Mouse (Mus musculus) adrenal gland, postnatal 10 days (tissue): ENCODE measurements at regions not wholly inside any gene's neighbourhood (a gene's known extent, or its start where the extent isn't known, plus 50 kb on each side); places are given as distances from the start of the nearest gene placed in this dataset.

Source experiments
- DNase-seq: peaks from one replicate; pipeline ENCODE4 v3.0.0; 2021; ENCODE audit warnings: mixed read lengths

DNA sequence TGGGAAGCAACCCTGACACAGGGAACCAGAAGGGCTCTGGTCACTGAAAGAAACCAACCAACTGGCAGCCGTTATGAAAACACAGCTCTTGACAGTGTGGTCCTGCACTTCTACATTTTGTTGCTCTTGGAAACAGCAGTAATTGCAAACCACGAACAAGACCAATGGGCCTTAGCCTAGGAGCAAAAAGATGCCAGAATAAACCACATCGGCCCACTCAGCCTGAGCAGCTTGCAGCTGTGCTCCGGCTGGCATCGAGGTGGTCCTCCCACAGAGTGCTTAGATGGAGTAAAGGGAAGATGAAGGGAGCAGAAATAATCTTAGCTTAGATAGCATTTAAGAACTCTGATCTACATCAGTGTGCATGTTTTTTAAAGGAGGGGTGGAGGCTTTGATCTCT, 138.0 kb downstream of the Usp46 start:
- no peak for DNase-seq

DNA sequence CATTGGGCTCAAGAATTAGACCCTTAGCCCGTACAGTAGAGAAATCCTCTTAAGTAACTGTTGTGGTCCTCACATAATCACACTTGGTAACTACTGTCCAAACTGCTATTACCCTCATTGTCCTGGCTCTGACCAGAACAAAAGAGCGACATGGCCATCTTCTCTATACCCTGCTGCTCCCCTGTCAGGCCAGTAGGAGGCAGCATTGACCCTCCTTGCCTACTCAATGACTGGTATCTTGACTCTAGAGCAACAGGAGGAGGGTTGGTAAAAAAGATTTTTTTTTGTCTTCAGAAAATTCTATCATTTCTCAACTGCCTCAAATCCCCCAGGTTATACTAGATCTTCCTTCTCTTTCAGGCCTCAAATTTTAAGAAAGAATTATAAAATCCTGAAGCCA, 130.4 kb downstream of the Usp46 start:
- DNase-seq = peak; percentile 43

DNA sequence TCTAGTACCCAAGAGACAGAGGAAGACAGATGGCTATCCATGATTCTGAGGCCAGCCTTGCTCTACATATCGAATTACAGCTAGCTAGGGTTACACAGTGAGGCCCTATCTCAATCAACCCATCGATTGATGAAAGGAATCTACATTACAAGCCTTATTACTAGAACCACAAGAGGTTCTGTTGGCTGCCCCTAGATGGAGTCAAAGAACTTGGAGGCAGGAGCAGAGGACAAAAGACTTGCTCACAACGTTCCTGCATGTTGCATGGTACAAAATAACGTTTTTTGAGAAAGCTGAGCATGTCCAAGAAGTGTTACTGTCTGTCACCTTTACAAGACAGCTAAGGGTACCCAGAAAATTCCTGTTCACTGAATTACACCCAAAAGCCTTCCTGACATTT, 129.8 kb downstream of the Usp46 start:
- no peak for DNase-seq

DNA sequence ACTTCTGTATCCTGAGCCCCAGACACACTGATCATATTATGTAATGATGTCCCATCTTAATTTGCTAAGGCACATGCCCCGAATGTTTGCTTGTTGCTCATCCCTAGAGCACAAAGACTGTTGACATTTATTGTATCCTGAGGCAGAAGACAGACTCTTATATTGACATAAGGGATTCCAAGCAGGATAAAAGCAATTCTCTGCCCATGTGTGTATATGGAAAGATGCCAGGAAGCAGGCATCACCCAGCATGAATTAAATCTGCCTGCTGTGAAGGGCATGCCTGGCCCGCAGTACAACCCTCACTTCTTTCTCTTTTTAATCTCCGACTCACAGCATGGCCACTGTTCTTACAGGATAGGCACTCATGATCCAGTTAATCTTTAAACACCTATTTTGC, 125.3 kb downstream of the Usp46 start:
- DNase-seq = no peak

DNA sequence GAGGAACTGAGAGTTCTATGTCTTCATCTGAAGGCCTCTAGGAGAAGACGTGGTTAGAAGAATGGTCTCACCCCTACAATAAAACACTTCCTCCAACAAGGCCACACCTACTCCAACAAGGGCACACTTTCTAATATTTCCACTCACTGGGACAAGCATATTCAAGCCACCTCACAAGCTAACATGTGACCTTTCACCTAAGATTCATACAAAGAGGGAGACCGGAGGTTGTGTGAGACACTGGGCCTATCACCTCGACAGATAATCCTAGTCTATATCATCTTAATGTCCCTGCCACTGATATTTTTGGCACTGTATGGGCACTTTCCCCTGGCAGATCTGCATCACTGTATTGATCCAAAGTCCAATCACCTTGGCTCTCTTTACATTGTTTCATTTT, 122.6 kb downstream of the Usp46 start:
- no peak for DNase-seq

DNA sequence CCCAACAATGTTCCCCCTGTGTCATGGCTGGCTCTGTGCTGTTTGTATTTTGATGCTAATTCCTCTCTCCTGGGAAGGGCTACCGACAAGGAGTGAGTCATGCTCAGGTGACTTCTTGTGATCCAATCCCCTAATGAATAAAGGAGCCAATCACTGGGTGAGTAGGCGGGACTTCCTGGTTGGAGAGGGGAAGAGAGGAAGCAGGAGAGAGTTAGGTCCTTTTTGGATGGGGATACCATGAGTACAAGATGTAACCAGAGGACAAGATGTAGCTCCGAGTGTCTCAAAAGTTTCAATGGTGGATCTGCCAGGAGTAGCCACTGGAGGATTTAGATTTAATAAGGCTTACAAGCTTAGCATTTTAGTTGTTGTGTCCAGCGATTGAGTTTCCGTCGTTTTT, 122.1 kb downstream of the Usp46 start:
- DNase-seq = no peak

DNA sequence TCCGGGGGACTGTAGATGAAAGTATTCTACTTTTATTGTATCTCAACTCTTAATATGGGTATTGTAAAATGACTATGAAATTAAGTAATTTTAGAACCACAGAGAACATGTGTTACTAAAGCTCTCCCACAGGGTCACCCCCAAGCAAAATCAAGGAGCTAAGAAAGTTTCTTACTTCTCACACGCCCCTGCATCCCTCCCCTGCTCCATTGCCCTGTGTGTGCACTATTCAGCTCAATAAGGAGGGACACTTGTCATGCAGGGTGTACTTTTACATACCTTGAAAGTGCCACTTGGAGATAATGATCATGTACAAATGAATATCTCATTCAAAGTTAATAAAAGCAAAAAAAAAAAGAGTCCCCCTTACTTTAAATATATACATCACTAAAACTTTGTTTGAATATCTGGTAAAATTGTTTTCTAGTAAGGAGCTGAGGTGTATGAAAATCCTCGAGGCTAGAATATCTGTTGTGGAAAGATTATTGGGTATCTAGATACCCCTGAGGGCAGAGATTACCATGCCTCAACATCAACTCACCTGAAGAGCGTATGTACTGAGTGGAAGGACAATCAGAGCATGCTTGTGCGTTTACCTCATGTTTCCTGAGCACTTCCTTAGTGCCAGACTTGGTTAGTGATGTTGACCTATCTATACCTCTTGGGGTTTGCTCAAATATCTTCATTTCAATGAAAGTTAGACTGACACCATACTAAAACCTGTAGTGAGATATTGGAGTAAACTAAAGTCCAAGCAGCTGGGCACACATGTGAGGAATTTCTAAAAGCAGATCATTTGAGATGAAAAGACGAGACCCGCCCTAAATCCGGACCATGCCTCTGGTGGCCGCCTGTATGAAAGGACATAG, 120.0 kb downstream of the Usp46 start:
- no peak for DNase-seq
